Mouse (Mus musculus): ENCODE measurements at regions not wholly inside any gene's neighbourhood (a gene's known extent, or its start where the extent isn't known, plus 50 kb on each side); places are given as distances from the start of the nearest gene placed in this dataset.

DNA sequence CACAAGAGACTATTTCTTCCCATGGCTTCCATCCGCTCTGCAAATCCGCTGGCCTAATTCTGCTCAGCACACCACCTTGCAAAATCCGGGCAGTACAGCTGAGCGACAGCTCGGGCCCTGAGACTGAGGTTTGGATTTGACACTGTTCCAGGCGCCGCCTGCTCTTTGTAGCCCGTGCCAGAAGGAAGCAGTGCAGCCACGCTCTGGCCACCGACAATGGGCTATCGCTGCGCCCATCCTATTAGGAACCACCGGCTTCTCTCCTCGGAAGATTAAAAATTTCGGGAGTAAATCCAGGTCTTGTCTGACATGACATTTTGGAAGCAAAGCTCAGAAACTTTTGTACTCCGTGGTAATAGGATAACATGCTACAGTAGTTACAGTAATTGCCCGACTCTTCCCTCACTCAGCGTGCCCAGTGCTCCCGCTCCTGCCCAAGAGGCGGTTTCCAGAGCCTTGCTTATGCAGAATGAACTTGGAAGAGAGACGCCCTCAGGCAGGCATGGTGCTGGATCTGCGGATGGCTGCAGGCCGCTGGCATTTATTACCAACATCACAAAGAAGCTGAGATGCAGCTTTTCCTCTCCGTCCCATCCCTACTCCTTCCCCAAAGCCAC lies 476.1 kb upstream of the Zdhhc25 start:
- no peak for DNase-seq (ENCODE audit: low read depth, low spot score)
- Histone ChIP-seq H3K79me2 (ENCODE audit: control insufficient read depth, insufficient read depth, low read length, poor library complexity) (no peaks in the 10 kb centered on the region), H3K4me1 (ENCODE audit: control insufficient read depth in 1 of 2, insufficient read depth in 2 of 2, low read length in 2 of 2) (no peaks in the 10 kb centered on the region), H3K9ac (ENCODE audit: control insufficient read depth, low read depth, low read length, poor library complexity, severe bottlenecking) (no peak overlapping the region), H3K36me3 (ENCODE audit: control insufficient read depth in 1 of 2, insufficient read depth in 2 of 2, low read length in 2 of 2) (no peaks in the 10 kb centered on the region), H3K9me3 (replicated peaks; ENCODE audit: insufficient read depth, low read length) (no peaks in the 10 kb centered on the region), H3K27me3 (ENCODE audit: control insufficient read depth in 1 of 2, insufficient read depth in 2 of 2, low read length in 2 of 2) (no peaks in the 10 kb centered on the region), H3K27ac (ENCODE audit: control insufficient read depth, low read depth, low read length) (no peak overlapping the region), H3K4me3 (ENCODE audit: control insufficient read depth in 1 of 2, insufficient read depth in 1 of 2, low read depth in 2 of 2, low read length in 2 of 2) (no peak overlapping the region)
- TF ChIP-seq JUND (IDR thresholded peaks at IDR 0.05; ENCODE audit: low read depth, low read length): no peak

GRCm38 (mm10) chr15:88146118-88146517 lies 454.0 kb upstream of the Zdhhc25 start:
- Histone ChIP-seq H3K9ac (ENCODE audit: control insufficient read depth, low read depth, low read length, poor library complexity, severe bottlenecking) (no peak overlapping the region), H3K4me1 (ENCODE audit: control insufficient read depth in 1 of 2, insufficient read depth in 2 of 2, low read length in 2 of 2) (no peaks in the 10 kb centered on the region), H3K27ac (ENCODE audit: control insufficient read depth, low read depth, low read length) (no peak overlapping the region), H3K27me3 (ENCODE audit: control insufficient read depth in 1 of 2, insufficient read depth in 2 of 2, low read length in 2 of 2) (no peaks in the 10 kb centered on the region), H3K4me3 (ENCODE audit: control insufficient read depth in 1 of 2, insufficient read depth in 1 of 2, low read depth in 2 of 2, low read length in 2 of 2) (no peak overlapping the region), H3K79me2 (ENCODE audit: control insufficient read depth, insufficient read depth, low read length, poor library complexity) (no peaks in the 10 kb centered on the region), H3K36me3 (ENCODE audit: control insufficient read depth in 1 of 2, insufficient read depth in 2 of 2, low read length in 2 of 2) (no peaks in the 10 kb centered on the region), H3K9me3 (replicated peaks; ENCODE audit: insufficient read depth, low read length) (no peaks in the 10 kb centered on the region)
- no peak for DNase-seq (ENCODE audit: low read depth, low spot score)
- TF ChIP-seq CHD1 (IDR thresholded peaks at IDR 0.05; ENCODE audit: low read depth, low read length): no peak
- TF ChIP-seq USF1 (IDR thresholded peaks at IDR 0.05; ENCODE audit: low read depth, low read length): no peak
- TF ChIP-seq TCF12 (IDR thresholded peaks at IDR 0.05; ENCODE audit: low read depth, low read length): no peak
- TF ChIP-seq ZC3H11A (IDR thresholded peaks at IDR 0.05; ENCODE audit: low read depth, low read length): no peak
- TF ChIP-seq RAD21 (IDR thresholded peaks at IDR 0.05; ENCODE audit: low read depth, low read length): no peak
- no peak for TF ChIP-seq SMC3 (IDR thresholded peaks at IDR 0.05; ENCODE audit: low read depth, low read length)

GRCm38 (mm10) chr15:88151199-88151598 lies 448.9 kb upstream of the Zdhhc25 start:
- H3K27ac ChIP-seq (ENCODE audit: control insufficient read depth, low read depth, low read length): no peak overlapping the region
- no peaks in the 10 kb centered on the region for H3K27me3 ChIP-seq (ENCODE audit: control insufficient read depth in 1 of 2, insufficient read depth in 2 of 2, low read length in 2 of 2)
- H3K9ac ChIP-seq (ENCODE audit: control insufficient read depth, low read depth, low read length, poor library complexity, severe bottlenecking): no peak overlapping the region
- H3K36me3 ChIP-seq (ENCODE audit: control insufficient read depth in 1 of 2, insufficient read depth in 2 of 2, low read length in 2 of 2): no peaks in the 10 kb centered on the region
- H3K79me2 ChIP-seq (ENCODE audit: control insufficient read depth, insufficient read depth, low read length, poor library complexity): no peaks in the 10 kb centered on the region
- H3K4me3 ChIP-seq (ENCODE audit: control insufficient read depth in 1 of 2, insufficient read depth in 1 of 2, low read depth in 2 of 2, low read length in 2 of 2): no peak overlapping the region
- no peak for DNase-seq (ENCODE audit: low read depth, low spot score)
- no peaks in the 10 kb centered on the region for H3K9me3 ChIP-seq (replicated peaks; ENCODE audit: insufficient read depth, low read length)
- H3K4me1 ChIP-seq (ENCODE audit: control insufficient read depth in 1 of 2, insufficient read depth in 2 of 2, low read length in 2 of 2): no peaks in the 10 kb centered on the region
- TF ChIP-seq CHD1 (IDR thresholded peaks at IDR 0.05; ENCODE audit: low read depth, low read length) (no peak), RAD21 (IDR thresholded peaks at IDR 0.05; ENCODE audit: low read depth, low read length) (no peak), UBTF (IDR thresholded peaks at IDR 0.05; ENCODE audit: borderline replicate concordance, insufficient read depth, low read depth, low read length) (no peak), EP300 (IDR thresholded peaks at IDR 0.05; ENCODE audit: low read depth in 1 of 2, low read length in 2 of 2) (no peak), POLR2A (IDR thresholded peaks at IDR 0.05; ENCODE audit: control insufficient read depth in 1 of 2, insufficient read depth in 1 of 2, low read depth in 1 of 2, low read length in 2 of 2, poor library complexity in 1 of 2) (no peak), CTCF (IDR thresholded peaks at IDR 0.05 in 2 of 3, conservative IDR thresholded peaks at IDR 0.05 in 1 of 3; ENCODE audit: control insufficient read depth in 1 of 3, insufficient read depth in 1 of 3, low read depth in 2 of 3, low read length in 3 of 3, poor library complexity in 1 of 3, severe bottlenecking in 1 of 3) (no peak), ZC3H11A (IDR thresholded peaks at IDR 0.05; ENCODE audit: low read depth, low read length) (no peak), MAX (IDR thresholded peaks at IDR 0.05; ENCODE audit: low read length) (no peak), MAFK (IDR thresholded peaks at IDR 0.05; ENCODE audit: borderline replicate concordance, low read depth, low read length) (no peak), ELF1 (IDR thresholded peaks at IDR 0.05; ENCODE audit: low read depth, low read length) (no peak), POLR2AphosphoS2 (IDR thresholded peaks at IDR 0.05; ENCODE audit: low read length) (no peak), GATA1 (IDR thresholded peaks at IDR 0.05; ENCODE audit: low read depth, low read length) (no peak), USF2 (IDR thresholded peaks at IDR 0.05; ENCODE audit: borderline replicate concordance in 1 of 2, insufficient read depth in 1 of 2, low read depth in 1 of 2, low read length in 2 of 2) (no peak), CHD2 (IDR thresholded peaks at IDR 0.05; ENCODE audit: low read length) (no peak), ZNF384 (IDR thresholded peaks at IDR 0.05; ENCODE audit: low read depth, low read length) (no peak)
